Mouse (Mus musculus) intestine, embryonic 16.5 days (tissue): ENCODE data around the gene Gja5. TPM values are rescaled to one million over a fixed set of nuclear protein-coding genes. Genes with fewer than 3 reads are reported as not detected.

Source experiments
- polyA plus RNA-seq: library from polyadenylated mRNA; unstranded; fragments of >200 nt; fragmentation: Nextera tagmentation; extraction: Ambion mirVana; gene quantifications from 2 replicates; pipeline ENCODE4 v1.2.1, GENCODE M21; 2015

The Gja5 gene
- polyA plus RNA-seq, 1 experiment from 2014 or later = 12.5 TPM

Other genes starting within 250 kb of the Gja5 start
- gene Ankrd35, start 234.6 kb upstream of the Gja5 start, polyA plus RNA-seq = 0.28 and 0.39 TPM in 2 replicates
- gene Pias3, start 208.3 kb upstream of the Gja5 start, polyA plus RNA-seq = 35.7 and 36.6 TPM in 2 replicates
- 5.6 and 6.2 TPM in 2 replicates for gene Nudt17, start 196.1 kb upstream of the Gja5 start, polyA plus RNA-seq
- gene Polr3c, start 177.1 kb upstream of the Gja5 start, polyA plus RNA-seq = 37.7 and 41.0 TPM in 2 replicates
- 43.6 and 47.3 TPM in 2 replicates for gene Rnf115, start 177.0 kb upstream of the Gja5 start, polyA plus RNA-seq
- gene Pdzk1, start 75.4 kb upstream of the Gja5 start, polyA plus RNA-seq = 45.2 and 67.0 TPM in 2 replicates
- 1.4 and 1.6 TPM in 2 replicates for gene Cd160, start 75.3 kb upstream of the Gja5 start, polyA plus RNA-seq
- 93.4 and 103 TPM in 2 replicates for gene Gpr89, start 653 bp downstream of the Gja5 start, polyA plus RNA-seq
- 0.04 TPM in 1 of 2 replicates, not detected in the other for gene Gja8, start 21.3 kb downstream of the Gja5 start, polyA plus RNA-seq